Mouse (Mus musculus): ENCODE measurements at regions not wholly inside any gene's neighbourhood (a gene's known extent, or its start where the extent isn't known, plus 50 kb on each side); places are given as distances from the start of the nearest gene placed in this dataset.

DNA sequence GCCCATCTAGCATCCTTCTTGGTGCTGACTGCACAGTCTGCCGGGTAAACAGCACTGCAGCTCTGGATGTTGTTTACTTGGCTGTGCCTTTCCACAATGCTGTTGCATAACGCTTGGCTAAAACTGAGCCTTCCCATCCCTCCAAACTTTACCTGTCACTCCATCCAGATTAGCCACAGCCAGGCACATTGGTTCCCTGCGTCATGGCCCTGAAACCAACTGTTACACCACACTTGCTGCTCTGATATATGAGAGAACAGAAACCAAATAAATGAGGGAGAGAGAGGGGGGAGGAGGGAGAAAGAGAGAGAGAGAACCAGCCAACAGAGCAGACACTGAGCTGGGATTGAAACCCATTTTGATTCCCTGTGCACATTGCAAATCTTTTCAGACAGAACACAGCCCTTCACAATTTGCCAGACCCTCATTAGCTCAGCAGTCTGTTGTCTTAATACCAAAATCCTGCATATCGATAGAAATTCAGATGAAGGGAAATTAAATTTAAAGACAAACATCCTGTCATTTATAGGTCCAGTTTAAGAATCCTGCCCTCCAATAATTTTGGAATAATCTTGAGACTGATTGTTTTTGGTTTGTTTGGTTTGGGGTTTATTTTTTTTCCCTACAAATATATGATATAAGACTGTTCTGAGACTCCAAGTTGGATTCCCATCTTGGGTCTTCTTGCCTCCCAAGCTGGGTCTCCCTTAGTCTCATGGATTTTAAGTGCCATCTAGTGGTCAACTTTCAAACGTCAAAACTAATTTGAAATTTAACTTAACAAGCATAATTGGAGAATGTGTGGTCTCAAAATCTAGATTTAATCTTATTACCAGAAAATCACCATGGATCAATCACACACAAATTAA lies 154.6 kb upstream of the Gcfc2 start:
- TF ChIP-seq POLR2A (IDR thresholded peaks at IDR 0.05; ENCODE audit: control insufficient read depth, low read depth, low read length) (no peak), CTCF (IDR thresholded peaks at IDR 0.05; ENCODE audit: control insufficient read depth, insufficient read depth, insufficient replicate concordance, low read depth, low read length) (no peak)

Data from testis, adult 2 months (tissue).